Mouse (Mus musculus): ENCODE measurements around the gene Grb2. TPM values are rescaled to one million over a fixed set of nuclear protein-coding genes. Genes with fewer than 3 reads are reported as not detected.

Grb2 gene
- total RNA-seq (2022) = 100 to 1,000 TPM in 3 of 4 experiments, 10 to 100 TPM in 1; 93.7 to 126 (median 111) TPM

DNA sequence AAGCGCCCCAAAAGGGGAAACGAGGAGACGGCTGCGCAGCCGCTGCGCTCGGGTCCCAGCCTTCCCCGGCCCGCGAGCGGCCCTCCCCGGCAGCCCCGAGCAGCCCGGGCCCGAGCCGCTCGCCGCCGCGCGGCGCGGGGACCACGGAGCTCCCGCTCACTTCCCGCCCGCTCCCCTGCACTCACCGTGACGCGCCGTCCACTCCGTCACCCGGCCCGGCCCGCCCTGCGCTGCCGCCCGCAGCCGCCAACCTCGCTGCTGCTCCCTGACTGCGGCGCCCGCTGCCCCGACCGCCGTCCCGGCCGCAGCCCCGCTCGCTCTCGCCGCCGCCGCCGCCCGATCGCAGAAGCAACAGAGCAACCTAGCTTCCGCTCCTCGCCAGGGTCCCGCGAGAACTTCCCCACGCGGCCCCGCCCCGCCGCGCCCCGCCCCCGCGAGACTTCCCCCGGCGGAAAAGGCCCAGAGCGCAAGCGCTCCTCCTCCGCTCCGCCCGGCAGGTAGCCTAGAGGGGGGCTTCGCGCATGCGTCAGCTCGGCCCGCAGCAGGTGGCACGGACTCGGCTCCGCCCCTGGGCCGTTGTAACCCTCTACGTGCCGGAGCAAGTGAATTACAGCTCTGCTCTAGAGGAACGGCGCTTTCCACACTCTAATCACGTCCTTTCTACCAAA, at the start of gene Grb2:
TSS of gene Grb2 (minus strand) at position 389 of the 668 bp plus-strand sequence.
- peak; percentile 94 for DNase-seq (ENCODE audit: low spot score)

DNA sequence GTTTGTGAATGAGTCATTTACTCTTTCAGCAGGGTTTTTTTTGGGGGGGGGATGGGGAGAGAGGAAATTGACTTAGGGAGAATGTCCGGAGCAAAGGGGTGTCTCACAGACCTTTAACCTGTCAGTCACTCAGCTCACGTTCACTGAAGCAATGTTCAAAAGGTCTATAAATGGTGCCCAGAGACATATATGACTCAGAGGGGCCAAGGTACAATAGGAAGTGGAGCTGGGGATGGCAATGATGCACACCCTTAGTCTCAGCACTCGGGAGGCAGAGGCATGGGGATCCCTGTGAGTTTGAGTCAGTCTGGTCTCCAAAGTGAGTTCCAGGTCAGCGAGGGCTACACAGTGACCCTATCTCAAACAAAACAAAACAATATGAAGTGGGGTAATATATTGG, 45.1 kb upstream of the Grb2 start:
- no peak for DNase-seq (ENCODE audit: low spot score)

DNA sequence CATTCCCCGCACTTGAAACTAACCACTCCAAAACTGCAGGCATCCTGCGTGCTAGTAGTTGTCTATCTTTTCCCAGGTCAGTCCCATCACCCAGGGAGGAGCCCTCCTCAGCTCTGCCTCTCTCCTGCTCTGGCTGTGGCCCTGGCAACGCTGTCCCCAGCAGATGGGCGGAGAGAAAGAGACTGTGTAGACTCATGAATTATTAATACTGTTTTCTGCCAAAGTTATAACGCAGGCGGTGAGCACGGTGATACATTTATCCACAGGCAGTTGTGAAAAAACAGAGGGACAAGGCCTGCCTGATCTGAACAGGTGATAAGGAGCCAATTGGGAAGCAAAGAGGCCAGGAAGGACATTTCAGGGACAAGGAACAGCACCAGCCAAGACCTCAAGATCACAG, 44.3 kb upstream of the Grb2 start:
- DNase-seq (ENCODE audit: low spot score) = no peak

DNA sequence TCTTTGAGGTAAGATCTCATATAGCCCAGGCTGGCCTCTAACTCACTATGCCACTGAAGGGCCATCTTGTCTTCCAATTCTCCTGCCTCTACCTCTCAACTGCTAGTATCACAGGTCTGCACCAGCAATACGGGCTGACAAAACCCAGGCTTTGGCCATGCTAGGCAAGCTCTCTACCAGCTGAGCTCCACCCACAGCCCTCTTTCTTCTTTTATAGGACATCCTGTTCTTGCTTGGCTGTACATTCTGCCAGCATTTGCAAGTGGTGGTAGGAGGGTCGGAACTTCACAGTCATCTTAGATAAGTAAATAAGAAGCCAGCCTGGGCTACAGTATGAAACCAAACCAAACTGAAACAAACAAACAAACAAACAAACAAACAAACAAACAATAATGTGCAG, 43.3 kb upstream of the Grb2 start:
- no peak for DNase-seq (ENCODE audit: low spot score)

DNA sequence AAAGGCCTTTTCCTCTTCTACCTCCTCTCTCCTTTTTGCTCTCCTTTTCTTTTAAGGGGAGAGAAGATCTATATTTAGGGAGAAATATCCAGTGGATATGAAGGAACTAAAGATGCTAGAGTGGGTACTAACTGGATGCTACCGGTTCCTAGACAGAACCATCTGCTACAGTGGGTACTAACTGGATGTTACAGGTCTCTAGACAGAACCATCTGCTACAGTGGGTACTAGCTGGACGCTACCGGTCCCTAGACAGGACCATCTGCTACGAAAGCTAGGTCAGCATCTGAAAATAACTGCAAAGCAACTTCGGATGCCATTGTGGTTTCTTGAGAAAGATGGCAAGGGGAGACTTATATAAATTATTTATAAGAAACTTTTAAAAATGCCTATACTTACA, 41.4 kb upstream of the Grb2 start:
- DNase-seq (ENCODE audit: low spot score) = no peak

DNA sequence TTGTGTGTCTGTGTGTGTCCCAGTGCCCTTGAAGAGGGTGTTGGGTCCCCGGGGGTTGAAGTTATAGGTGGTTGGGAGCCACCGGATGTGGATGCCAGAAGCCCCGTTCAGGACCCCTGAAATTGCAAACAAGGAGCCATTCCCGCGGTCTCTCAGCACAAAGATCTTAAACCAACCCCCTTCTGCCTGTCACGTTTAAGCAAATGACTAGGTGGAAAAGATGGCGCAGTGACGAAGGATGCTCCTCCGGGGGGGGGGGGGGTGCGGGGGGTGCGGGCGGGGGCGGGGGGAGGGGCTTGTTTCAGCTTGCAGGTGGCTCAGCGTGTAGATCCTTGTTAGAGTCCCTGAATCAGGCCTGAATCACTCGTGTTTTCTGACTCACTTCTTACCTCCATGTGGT, 39.0 kb upstream of the Grb2 start:
- no peak for DNase-seq (ENCODE audit: low spot score)

DNA sequence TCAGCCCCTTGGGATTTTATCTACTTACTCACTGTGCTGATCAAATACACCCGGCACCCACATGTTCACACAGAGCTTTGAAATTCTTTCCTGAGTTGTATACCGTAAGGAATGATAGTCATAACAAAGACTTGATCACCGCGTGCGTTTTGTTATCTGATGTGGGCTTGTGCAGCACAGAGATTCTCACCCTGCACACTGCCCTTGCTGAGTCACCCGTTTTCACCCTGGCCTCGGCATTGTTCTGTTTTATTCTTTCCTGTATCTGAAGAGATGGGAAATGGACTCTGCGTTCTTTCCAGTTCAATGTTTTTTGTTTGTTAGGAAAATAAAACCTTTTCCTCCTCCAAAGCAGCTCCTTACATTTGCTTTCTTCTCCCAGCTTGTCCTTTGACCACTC, 38.4 kb upstream of the Grb2 start:
- no peak for DNase-seq (ENCODE audit: low spot score)

DNA sequence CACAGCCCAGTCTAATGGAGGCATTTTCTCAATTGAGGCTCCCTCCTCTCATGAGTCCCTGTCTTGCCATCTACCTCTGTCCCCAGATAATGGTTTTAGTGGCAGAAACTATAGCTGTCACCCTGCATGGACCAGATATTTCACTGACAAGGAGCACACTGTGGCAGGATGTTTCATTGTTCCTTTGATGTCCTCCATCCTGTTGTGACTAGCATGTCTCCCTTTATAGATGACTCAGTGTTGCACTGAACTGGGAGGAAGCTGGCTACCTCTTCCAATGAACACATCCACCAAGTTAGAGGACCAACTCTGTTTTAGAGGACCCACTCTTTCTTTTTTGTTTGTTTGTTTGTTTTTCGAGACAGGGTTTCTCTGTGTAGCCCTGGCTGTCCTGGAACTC, 37.7 kb upstream of the Grb2 start:
- no peak for DNase-seq (ENCODE audit: low spot score)

DNA sequence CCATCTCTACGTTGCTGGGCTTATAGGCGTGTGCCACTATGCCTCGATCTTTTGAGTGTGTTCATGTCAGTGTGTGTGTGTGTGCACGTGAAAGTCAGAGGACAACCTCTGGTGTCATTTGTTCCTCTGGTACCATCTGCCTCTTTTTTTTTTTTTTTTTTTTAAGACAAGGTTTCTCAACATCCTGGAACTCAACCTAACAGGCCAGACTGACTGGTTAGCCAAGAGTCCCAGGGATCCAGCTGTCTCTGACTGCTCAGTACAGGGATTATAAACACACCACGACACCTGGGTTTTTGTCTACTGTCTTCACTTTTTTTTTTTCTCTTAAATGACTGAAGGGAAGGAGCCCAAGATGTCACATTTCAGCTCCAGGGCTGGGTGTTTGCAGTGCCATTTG, 36.0 kb upstream of the Grb2 start:
- DNase-seq (ENCODE audit: low spot score) = no peak

DNA sequence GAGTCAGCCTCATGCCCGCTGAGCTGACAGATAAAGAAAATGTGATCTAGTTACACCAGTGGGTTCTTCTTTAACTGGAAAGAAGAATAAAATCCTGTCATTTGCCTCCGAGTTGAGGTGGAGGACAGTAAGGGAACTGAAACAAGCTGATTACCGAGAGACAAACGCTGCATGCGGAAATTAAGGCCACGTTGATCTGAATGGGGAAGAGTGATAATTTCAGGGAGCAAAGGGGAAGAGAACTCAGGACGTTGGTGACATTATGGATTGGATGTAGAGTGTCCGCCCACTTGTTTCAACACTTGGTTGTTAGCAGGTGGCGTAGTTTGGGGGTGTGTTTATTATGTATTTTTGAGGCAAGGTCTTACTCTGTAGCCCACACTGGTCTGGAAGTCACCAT, 34.5 kb upstream of the Grb2 start:
- peak; percentile 31 for DNase-seq (ENCODE audit: low spot score)

DNA sequence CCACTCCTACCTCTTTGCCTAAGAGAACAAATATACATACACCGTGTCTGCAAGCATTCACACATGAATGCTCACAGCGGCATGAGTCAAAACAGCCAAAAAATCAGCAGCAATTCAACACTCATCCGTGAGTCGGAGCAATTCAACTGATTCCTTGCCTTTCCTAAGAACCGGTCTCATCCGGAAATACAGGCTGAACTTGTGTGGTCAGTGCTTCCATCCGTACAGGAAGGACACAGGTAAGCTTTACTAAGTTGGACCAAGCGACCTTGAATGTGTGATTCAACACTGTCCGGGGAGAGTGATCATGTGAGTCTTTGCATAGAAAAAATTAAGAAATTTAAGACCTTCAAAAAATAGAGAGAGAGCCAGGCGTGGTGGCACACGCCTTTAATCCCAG, 32.7 kb upstream of the Grb2 start:
- no peak for DNase-seq (ENCODE audit: low spot score)

DNA sequence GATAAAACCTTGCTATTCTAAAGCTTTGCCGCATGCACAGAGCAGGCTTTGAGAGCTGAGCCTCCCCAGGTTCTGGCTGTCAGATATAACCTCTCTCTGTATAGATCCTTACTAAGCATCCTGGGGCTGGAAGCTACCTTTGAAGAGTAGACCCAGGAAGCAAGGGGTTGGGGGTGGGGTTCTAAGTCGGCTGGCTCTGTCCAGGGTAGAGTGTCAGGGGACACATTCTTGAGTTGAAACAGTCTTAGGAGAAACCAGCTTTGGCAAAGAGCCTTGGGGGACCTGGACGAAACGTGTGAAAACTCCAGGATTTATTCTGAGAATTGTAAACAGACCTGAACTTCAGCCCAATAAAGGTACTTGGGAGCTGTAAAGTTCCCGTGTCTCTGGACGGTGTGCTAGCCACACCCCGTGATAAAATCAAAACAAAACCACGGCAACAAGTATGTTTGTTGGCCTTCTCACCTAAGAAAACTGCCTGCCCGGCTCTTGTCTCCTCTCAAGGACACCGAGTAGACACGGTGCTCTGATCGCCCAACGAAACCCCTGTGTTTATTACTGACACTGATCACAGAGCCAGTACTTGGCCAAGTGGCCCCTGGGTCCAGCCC, 30.0 kb upstream of the Grb2 start:
- no peak for DNase-seq (ENCODE audit: low spot score)

DNA sequence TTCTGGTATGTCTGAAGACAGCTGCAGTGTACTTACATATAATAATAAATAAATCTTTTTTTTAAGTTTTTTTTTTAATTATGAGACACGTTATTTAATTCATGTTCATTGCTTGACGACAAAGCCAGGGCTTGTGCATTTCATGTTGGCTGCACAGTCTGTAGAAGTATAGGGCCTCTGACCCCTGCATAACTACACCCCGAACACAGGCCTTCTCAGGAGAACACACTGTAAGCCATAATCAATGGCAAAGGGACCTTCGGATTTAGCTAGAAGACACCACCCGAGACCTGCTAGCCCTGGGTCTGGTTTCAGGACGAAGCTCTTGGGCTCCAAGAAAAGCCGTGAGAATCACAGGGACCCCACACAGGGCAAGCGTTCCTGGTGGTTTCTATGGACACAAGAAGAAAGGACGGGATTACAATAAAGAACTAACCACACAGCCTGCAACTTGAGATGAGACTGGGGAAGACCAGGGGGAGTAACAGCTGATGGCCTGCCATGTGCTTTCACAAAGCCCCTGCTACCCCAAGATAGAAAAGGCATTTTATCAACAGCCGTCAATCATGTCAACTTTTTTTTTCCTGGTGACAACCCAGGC, 29.3 kb upstream of the Grb2 start:
- no peak for DNase-seq (ENCODE audit: low spot score)

DNA sequence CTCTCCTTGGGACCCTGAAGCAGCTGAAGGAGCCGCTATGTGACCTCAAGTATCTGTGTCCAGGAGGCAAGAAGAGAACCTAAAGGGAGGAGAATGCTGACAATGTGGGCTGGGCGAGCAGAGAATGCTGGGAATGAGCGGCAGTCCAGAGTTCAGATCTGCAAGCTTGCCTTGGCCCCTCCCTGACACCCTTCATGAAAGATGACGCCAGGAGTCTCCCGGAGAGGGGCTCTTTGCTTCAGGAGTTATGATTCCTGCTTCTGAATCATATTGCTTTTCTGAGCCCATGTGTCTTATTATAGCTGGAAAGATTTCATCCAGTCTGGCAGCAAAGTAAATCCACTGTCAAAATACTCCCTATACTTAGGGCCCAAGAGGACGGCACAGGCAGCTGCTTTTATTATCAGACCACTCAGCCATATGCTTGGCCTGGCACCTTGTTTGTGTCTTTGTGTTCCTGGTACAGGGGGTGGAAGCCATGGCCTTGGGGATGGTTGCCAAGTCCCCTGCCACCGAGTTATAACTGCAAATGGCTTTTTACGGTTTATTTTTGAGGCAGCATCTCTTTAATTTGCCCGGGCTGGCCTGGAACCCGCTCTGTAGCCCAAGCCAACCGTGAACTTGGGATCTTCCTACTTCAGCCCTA, 25.8 kb upstream of the Grb2 start:
- no peak for DNase-seq (ENCODE audit: low spot score)

DNA sequence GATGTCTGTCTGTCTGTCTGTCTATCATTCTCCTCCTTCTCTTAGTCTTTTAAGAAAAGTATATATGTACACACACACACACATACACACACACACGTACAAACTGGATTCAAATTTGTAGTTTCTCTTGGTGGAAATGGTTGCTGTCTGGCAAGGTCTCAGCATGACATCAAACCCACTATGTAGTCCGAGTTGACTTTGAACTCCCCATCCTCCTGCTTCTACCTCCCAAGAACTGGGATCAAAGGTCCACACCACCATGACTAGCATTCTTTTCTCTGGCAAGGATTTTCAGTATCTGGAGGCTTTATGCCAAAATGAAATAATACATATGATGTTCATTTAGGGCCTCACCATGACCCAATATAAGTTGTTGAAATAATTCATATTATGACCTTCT, 14.8 kb upstream of the Grb2 start:
- no peak for DNase-seq (ENCODE audit: low spot score)

DNA sequence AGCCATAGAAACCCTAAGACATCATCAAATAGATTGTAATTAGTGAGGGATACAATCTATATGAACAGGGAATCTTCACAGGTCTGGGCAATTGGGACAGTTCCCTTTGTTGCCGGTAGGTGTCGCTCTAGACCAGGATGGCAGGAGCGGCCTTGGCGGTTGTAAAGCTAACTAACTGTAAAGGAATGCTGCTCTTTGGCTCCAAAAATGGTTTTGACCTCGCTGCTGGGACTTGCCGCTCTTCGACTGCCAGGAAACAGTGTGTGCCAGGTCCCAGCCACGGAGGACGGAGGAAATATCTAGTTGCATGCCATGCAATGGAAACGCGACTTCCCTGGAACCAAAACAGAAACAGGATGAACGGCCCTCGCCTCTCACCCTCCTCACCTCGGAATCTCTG, 14.2 kb upstream of the Grb2 start:
- peak; percentile 89 for DNase-seq (ENCODE audit: low spot score)

DNA sequence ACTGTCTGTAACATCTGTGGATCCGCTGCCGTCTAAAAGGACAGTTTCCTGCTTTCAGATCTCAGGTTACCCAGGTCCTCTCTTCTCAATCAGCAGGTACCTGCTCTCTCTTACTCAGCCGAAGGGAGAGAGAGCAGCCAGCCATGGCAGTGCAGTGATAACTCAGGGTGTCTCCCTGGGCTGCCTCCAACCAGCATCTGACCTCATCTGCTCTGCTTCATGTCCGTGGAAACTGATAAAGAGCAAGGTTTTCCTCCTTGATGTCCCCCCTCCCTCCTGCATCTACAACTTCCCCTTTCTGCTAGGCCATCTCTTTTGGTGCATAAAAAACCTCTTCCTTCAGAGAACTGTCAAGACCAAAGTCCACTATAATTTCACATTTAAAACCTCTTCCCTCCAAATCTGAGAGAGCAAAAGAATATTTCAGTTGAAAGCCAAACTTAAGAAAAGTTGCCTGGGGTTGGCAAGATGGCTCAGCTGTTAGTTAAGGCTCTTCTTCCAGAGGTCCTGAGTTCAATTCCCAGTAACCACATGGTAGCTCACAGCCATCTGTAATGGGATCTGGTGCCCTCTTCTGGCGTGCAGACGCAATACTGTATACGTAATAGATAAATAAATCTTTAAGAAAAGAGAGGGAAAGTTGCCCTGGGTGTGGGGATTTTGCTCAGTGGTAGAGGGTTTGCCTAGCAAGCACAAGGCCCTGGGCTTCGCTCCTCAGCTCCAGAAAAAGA, 9.4 kb upstream of the Grb2 start:
- DNase-seq (ENCODE audit: low spot score) = no peak

DNA sequence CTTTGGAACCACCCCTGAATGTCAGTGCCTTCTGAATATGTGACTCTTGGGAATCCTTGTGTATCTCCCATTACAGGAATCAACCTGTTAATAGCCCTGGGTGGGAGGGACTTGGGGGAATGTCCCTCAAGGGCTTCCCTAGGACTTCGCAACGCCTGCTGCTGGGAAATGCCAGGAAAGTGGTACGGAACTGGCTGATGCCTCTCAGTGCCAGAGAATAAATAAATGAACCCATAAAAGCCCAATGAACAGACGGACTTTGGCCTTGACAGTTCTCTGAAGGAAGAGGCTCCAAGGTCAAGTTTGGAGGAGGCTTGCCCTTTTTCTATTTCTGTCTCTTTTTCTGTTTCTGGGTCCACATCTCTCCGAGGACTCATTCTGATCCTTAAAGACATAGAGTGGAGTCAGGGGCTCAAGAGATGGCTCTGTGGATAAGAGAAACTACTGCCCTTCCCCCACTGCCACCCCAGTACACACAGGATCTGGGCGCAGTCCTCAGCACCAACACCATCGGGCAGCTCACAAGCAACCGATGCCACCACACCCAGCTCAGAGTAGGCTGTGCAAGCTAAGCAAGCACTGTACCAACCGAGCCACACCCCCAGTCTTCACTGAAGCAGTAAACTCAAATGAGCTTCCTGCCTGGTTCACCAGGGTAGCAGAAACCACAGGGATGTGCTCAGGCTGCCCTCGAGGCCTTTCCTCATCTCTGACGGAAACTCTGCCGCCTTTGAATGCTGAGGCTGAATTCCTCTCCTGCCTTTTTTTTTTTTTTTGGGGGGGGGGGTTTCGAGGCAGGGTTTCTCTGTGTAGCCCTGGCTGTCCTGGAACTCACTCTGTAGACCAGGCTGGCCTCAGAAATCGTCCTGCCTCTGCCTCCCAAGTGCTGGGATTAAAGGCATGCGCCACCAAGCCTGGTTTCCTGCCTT, 8.3 kb upstream of the Grb2 start:
- DNase-seq (ENCODE audit: low spot score) = no peak

DNA sequence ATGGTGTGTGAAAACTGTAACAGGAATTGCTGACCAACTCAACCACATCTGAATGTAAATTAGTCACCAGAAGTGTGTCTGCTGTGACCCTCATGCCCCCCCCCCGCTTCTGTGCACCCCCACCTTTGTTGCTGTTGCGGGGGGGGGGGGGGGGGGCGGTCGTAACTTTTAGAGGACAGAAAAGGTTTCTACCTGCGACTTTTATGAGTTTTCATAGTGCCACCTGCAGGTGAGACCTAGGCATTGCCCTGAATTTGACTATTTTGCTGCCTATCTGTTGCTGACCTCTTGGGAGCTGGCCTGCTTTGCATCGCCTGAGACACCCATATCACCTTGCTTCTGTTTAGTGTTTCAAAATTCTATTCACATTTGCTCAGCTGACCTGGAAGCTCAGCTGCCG, 6.1 kb upstream of the Grb2 start:
- no peak for DNase-seq (ENCODE audit: low spot score)

DNA sequence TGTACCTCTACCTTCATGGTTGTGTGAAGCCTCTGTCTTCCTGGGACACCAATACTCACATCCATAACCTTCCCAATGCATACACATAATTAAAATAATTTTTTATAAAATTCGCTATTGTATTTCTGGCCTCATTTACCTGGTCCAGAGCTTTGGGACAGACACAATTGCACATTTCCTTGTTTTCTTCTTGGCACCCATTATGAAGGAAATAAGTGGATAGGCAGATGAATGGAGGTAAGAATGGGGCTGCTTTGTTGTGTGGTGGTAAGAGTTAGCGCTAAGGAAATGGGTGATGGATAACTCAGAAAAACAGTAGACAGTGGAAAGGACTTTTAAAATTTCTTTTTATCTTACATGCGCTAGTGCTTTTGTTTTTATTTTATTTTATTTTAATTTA, 5.0 kb upstream of the Grb2 start:
- no peak for DNase-seq (ENCODE audit: low spot score)

DNA sequence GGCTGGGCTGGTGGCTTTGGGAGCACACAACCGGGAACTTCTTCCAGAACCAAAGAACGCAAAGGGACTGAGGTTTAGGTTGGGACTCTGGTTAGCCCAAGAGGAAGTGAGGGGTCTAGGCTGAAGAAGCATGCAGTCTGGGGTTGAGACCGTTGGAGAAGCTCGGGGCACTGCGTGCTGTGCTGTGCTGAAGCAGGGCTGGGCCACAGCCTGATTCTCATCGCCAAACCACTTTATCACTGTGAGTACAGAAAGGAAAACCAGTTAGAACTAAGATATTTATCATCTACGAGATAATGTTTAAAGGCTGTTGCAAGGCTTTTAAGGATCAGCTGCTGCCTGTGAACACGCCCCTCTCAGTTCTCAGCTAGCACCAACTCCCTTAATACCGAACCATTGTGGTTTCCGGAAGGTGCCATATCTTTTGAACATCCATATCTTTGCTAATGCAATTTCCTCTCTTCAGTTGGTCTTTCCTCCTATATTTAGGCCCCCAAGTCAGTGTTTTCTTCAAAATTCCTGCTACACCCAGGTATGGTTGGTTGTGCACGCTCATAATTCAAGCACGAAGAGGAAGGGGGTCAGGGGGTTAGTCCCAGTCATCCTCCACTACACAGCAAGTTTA, 4.4 kb upstream of the Grb2 start:
- DNase-seq (ENCODE audit: low spot score) = no peak
